Mouse (Mus musculus) cerebellum, adult 2 months (tissue): ENCODE measurements around the gene Fank1.

Experiments used
- CTCF ChIP-seq: fragments of 200-500 bp; IDR thresholded peaks from 2 replicates; pipeline ENCODE4 v1.5.1; 2011; ENCODE audit warnings: low read depth, mild to moderate bottlenecking, control low read depth, low read length, moderate library complexity, borderline replicate concordance; ENCODE audit not compliant: insufficient read depth
- POLR2A ChIP-seq: fragments of 200-500 bp; IDR thresholded peaks from 2 replicates; pipeline ENCODE4 v1.6.1; 2011; ENCODE audit warnings: low read length, control low read depth, borderline replicate concordance; ENCODE audit not compliant: insufficient read depth

GRCm38 (mm10) chr7:133727027-133727426 lies 49.6 kb upstream of the Fank1 start:
- no peak for TF ChIP-seq CTCF
- no peak for TF ChIP-seq POLR2A
